In the genomic region with DNA sequence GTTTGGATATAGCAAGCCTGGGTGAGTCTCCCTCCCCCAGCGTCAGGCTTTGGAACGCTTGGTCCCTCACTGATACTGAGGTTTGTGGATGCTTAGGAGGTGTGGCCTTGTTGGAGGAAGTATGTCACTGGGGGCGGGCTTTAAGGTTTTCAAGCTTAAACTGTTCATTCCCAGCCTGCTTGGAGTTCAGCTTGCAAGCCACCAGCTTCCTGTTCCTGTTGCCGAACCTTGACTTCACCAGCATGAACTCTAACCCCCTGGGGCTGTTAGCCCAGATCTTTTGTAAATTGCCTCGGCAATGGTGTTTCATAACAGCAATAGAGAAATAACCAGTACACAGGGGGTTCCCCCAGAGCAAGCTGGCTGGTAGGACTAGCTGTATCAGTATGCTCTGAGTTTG, we compare ENCODE assay signal across 9 mouse cellular contexts.
A peak's percentile ranks its signal among the peaks of the same experiment; 100 is the strongest.
DNase-seq lines count a peak whose midpoint lies in the region; ATAC-seq and TF ChIP-seq lines count a peak whose summit lies in the region.
"Had no signal": no experiment of that assay in that cellular context is flagged by ENCODE, and none has a peak within 500 bp of the region (broad histone marks: within the 10 kb centered on the region; RNA-seq: fewer than 3 reads in every experiment).

No protein-coding gene starts in this region.

- no peak for TF ChIP-seq CTCF in bone marrow, adult 2 months (IDR thresholded peaks at IDR 0.05; ENCODE audit: control insufficient read depth, insufficient read depth, low read length)

- no peak overlapping the region for H3K4me2 ChIP-seq in hindbrain, embryonic 11.5 days (replicated peaks; ENCODE audit: low read depth, low read length)
- H3K4me2 ChIP-seq in hindbrain, embryonic 13.5 days = no peak overlapping the region
- H3K4me2 ChIP-seq: embryonic facial prominence, embryonic 12.5 days had no signal

- DNase-seq in hindbrain, embryonic 11.5 days (ENCODE audit: low spot score) = peak; percentile 21
- DNase-seq in kidney, adult 9 months = peak; percentile 54
- DNase-seq in telencephalon, adult 2 months (ENCODE audit: low read depth, low spot score) = peak; percentile 26
- DNase-seq in layer of hippocampus, postnatal 10 days (ENCODE audit: low spot score in 2 of 2) = no peak

- H3K27ac ChIP-seq in hindbrain, embryonic 11.5 days (ENCODE audit: low read depth, low read length) = no peak overlapping the region
- no peak overlapping the region for H3K27ac ChIP-seq in hindbrain, embryonic 13.5 days
- H3K27ac ChIP-seq in bone marrow, adult 2 months (ENCODE audit: control insufficient read depth, insufficient read depth, low read depth, low read length, poor library complexity) = peak overlapping the region; percentile 21; the same call in 1 of the 2 replicates
- H3K27ac ChIP-seq: embryonic facial prominence, embryonic 12.5 days had no signal

- peaks cover 4% of the 10 kb centered on the region for H3K4me1 ChIP-seq in hindbrain, embryonic 11.5 days (replicated peaks; ENCODE audit: control insufficient read depth, insufficient read depth, low read length)
- H3K4me1 ChIP-seq in hindbrain, embryonic 13.5 days (replicated peaks) = peaks cover 11% of the 10 kb centered on the region
- no peaks in the 10 kb centered on the region; the same call in 1 of the 2 replicates for H3K4me1 ChIP-seq in bone marrow, adult 2 months (ENCODE audit: control insufficient read depth, insufficient read depth, low read length)
- H3K4me1 ChIP-seq: embryonic facial prominence, embryonic 12.5 days had no signal

- no peak overlapping the region for H3K4me3 ChIP-seq in hindbrain, embryonic 11.5 days (ENCODE audit: low read depth, low read length)
- H3K4me3 ChIP-seq in hindbrain, embryonic 13.5 days = no peak overlapping the region
- no peak overlapping the region for H3K4me3 ChIP-seq in bone marrow, adult 2 months (replicated peaks; ENCODE audit: control insufficient read depth, low read depth, low read length)
- H3K4me3 ChIP-seq: embryonic facial prominence, embryonic 12.5 days had no signal

- no peak overlapping the region for H3K9ac ChIP-seq in hindbrain, embryonic 11.5 days (ENCODE audit: low read depth, low read length)
- H3K9ac ChIP-seq in hindbrain, embryonic 13.5 days = no peak overlapping the region
- H3K9ac ChIP-seq: embryonic facial prominence, embryonic 12.5 days had no signal

- WGBS in hindbrain, embryonic 11.5 days = 59% methylated on average over 5 of the region's 5 CpGs
- WGBS in hindbrain, embryonic 13.5 days = 73% methylated on average over 5 of the region's 5 CpGs
- WGBS in bone marrow, adult 2 months = 31% methylated on average over 5 of the region's 5 CpGs

- H3K36me3 ChIP-seq in hindbrain, embryonic 11.5 days (ENCODE audit: control insufficient read depth, insufficient read depth, low read length) = no peaks in the 10 kb centered on the region
- no peaks in the 10 kb centered on the region for H3K36me3 ChIP-seq in hindbrain, embryonic 13.5 days
- H3K36me3 ChIP-seq: embryonic facial prominence, embryonic 12.5 days had no signal

- no peak for ATAC-seq in hindbrain, embryonic 11.5 days (ENCODE audit: low FRiP score)
- no peak for ATAC-seq in hindbrain, embryonic 13.5 days (ENCODE audit: low FRiP score)
- peak; percentile 29 for ATAC-seq in CD4-positive, CD25-positive, alpha-beta regulatory T cell, adult 4 months
- no peak for ATAC-seq in activated CD4-positive, CD25-positive, alpha-beta regulatory T cell, adult 4 months

- no peak for TF ChIP-seq POLR2A in bone marrow, adult 2 months (IDR thresholded peaks at IDR 0.05; ENCODE audit: borderline replicate concordance, control insufficient read depth, low read depth, low read length)

- no peaks in the 10 kb centered on the region for H3K9me3 ChIP-seq in hindbrain, embryonic 11.5 days (ENCODE audit: control insufficient read depth, low read length)
- H3K9me3 ChIP-seq in hindbrain, embryonic 13.5 days = no peaks in the 10 kb centered on the region
- H3K9me3 ChIP-seq: embryonic facial prominence, embryonic 12.5 days had no signal

- H3K27me3 ChIP-seq in hindbrain, embryonic 11.5 days (ENCODE audit: control insufficient read depth, insufficient read depth, low read length) = no peaks in the 10 kb centered on the region
- no peaks in the 10 kb centered on the region for H3K27me3 ChIP-seq in hindbrain, embryonic 13.5 days
- H3K27me3 ChIP-seq: embryonic facial prominence, embryonic 12.5 days had no signal

Comparison
In these comparisons a context has a peak if more than half of its experiments do, and no peak if none do; other contexts are left out.
1. DNase-seq: peak in hindbrain, embryonic 11.5 days (single experiment), kidney, adult 9 months (single experiment) and telencephalon, adult 2 months (single experiment); none in layer of hippocampus, postnatal 10 days (0 of 2).